Mouse (Mus musculus): ENCODE measurements around the gene 4930572O03Rik. TPM values are rescaled to one million over a fixed set of nuclear protein-coding genes. Genes with fewer than 3 reads are reported as not detected.
"Not testable (repeated sequence)": the region's sequence is repeated elsewhere in the genome, so short reads cannot be mapped to it uniquely, and the experiment has no call there.

4930572O03Rik gene
- polyA plus RNA-seq, 1 experiment from 2014 or later = not detected

GRCm38 (mm10) chr5:15652334-15652733, 4.5 kb downstream of the 4930572O03Rik start:
- not testable (repeated sequence) for H3K4me2 ChIP-seq (replicated peaks; ENCODE audit: low read depth, low read length); H3K27ac ChIP-seq (ENCODE audit: low read length); H3K4me3 ChIP-seq (ENCODE audit: low read depth, low read length); H3K4me1 ChIP-seq (ENCODE audit: insufficient read depth, low read depth, low read length); ATAC-seq; H3K36me3 ChIP-seq (ENCODE audit: insufficient read depth, low read length); H3K27me3 ChIP-seq (replicated peaks; ENCODE audit: insufficient read depth, low read length); H3K9ac ChIP-seq (replicated peaks; ENCODE audit: low read depth); H3K9me3 ChIP-seq (ENCODE audit: low read length)
- peak; percentile 4 for DNase-seq (ENCODE audit: low spot score)
- TF ChIP-seq CTCF (IDR thresholded peaks at IDR 0.05) = 0 out of 2 replicates have a peak, but pooled peaks have one; percentile 8
- WGBS = 70% methylated on average over 2 of the region's 2 CpGs

- 27% methylated on average over 6 of the region's 6 CpGs for WGBS
- H3K9ac ChIP-seq (replicated peaks; ENCODE audit: low read depth); ATAC-seq: not testable (repeated sequence)
Measured at GRCm38 (mm10) chr5:15645707-15646106, 11.2 kb downstream of the 4930572O03Rik start.

GRCm38 (mm10) chr5:15637637-15638036, 19.2 kb downstream of the 4930572O03Rik start:
- H3K4me3 ChIP-seq (ENCODE audit: low read depth, low read length); H3K4me2 ChIP-seq (replicated peaks; ENCODE audit: low read depth, low read length); H3K27me3 ChIP-seq (replicated peaks; ENCODE audit: insufficient read depth, low read length); H3K4me1 ChIP-seq (ENCODE audit: insufficient read depth, low read depth, low read length); H3K9me3 ChIP-seq (ENCODE audit: low read length); H3K27ac ChIP-seq (ENCODE audit: low read length); H3K9ac ChIP-seq (replicated peaks; ENCODE audit: low read depth); H3K36me3 ChIP-seq (ENCODE audit: insufficient read depth, low read length): not testable (repeated sequence)
- ATAC-seq = peak; percentile 33; the same call in 1 of the 2 replicates
- peak; percentile 12 for DNase-seq (ENCODE audit: low spot score)
- 60% methylated on average over 2 of the region's 2 CpGs for WGBS

More at GRCm38 (mm10) chr5:15645707-15646106, 11.2 kb downstream of the 4930572O03Rik start:
- not testable (repeated sequence) for H3K4me1 ChIP-seq (ENCODE audit: insufficient read depth, low read depth, low read length); H3K9me3 ChIP-seq (ENCODE audit: low read length); H3K27me3 ChIP-seq (replicated peaks; ENCODE audit: insufficient read depth, low read length); H3K4me3 ChIP-seq (ENCODE audit: low read depth, low read length); H3K27ac ChIP-seq (ENCODE audit: low read length); H3K36me3 ChIP-seq (ENCODE audit: insufficient read depth, low read length); H3K4me2 ChIP-seq (replicated peaks; ENCODE audit: low read depth, low read length)
- TF ChIP-seq CTCF (IDR thresholded peaks at IDR 0.05) = 0 out of 2 replicates have a peak, but pooled peaks have one; percentile 5
- DNase-seq (ENCODE audit: low spot score) = peak; percentile 11

- not testable (repeated sequence) for H3K4me2 ChIP-seq (replicated peaks; ENCODE audit: low read depth, low read length); H3K4me3 ChIP-seq (ENCODE audit: low read depth, low read length); H3K27me3 ChIP-seq (replicated peaks; ENCODE audit: insufficient read depth, low read length); H3K9me3 ChIP-seq (ENCODE audit: low read length); H3K27ac ChIP-seq (ENCODE audit: low read length); H3K9ac ChIP-seq (replicated peaks; ENCODE audit: low read depth); H3K36me3 ChIP-seq (ENCODE audit: insufficient read depth, low read length); ATAC-seq; H3K4me1 ChIP-seq (ENCODE audit: insufficient read depth, low read depth, low read length)
- DNase-seq (ENCODE audit: low spot score) = peak; percentile 7
- whole genome bisulfite sequencing = 27% methylated on average over 5 of the region's 5 CpGs
Measured at GRCm38 (mm10) chr5:15630068-15630467, 26.8 kb downstream of the 4930572O03Rik start.

GRCm38 (mm10) chr5:15628136-15628535, 28.7 kb downstream of the 4930572O03Rik start:
- H3K27ac ChIP-seq (ENCODE audit: low read length); H3K9ac ChIP-seq (replicated peaks; ENCODE audit: low read depth); H3K36me3 ChIP-seq (ENCODE audit: insufficient read depth, low read length); H3K27me3 ChIP-seq (replicated peaks; ENCODE audit: insufficient read depth, low read length); H3K4me2 ChIP-seq (replicated peaks; ENCODE audit: low read depth, low read length); H3K4me1 ChIP-seq (ENCODE audit: insufficient read depth, low read depth, low read length); ATAC-seq; DNase-seq (ENCODE audit: low spot score); H3K9me3 ChIP-seq (ENCODE audit: low read length); H3K4me3 ChIP-seq (ENCODE audit: low read depth, low read length): not testable (repeated sequence)
- 22% methylated on average over 1 of the region's 1 CpGs for WGBS
- TF ChIP-seq CTCF (IDR thresholded peaks at IDR 0.05) = peak; percentile 28

GRCm38 (mm10) chr5:15618764-15619163, 38.1 kb downstream of the 4930572O03Rik start, which contains the start of gene Speer4d:
Gene Speer4d (plus strand): TSS chr5:15619064.
- H3K4me1 ChIP-seq (ENCODE audit: insufficient read depth, low read depth, low read length); H3K27me3 ChIP-seq (replicated peaks; ENCODE audit: insufficient read depth, low read length); H3K9ac ChIP-seq (replicated peaks; ENCODE audit: low read depth); H3K9me3 ChIP-seq (ENCODE audit: low read length); H3K4me3 ChIP-seq (ENCODE audit: low read depth, low read length); ATAC-seq; H3K36me3 ChIP-seq (ENCODE audit: insufficient read depth, low read length); DNase-seq (ENCODE audit: low spot score); H3K4me2 ChIP-seq (replicated peaks; ENCODE audit: low read depth, low read length); H3K27ac ChIP-seq (ENCODE audit: low read length): not testable (repeated sequence)
- 48% methylated on average over 1 of the region's 1 CpGs for WGBS

- H3K27me3 ChIP-seq (replicated peaks; ENCODE audit: insufficient read depth, low read length); ATAC-seq; H3K9me3 ChIP-seq (ENCODE audit: low read length); H3K36me3 ChIP-seq (ENCODE audit: insufficient read depth, low read length); H3K4me3 ChIP-seq (ENCODE audit: low read depth, low read length); H3K4me2 ChIP-seq (replicated peaks; ENCODE audit: low read depth, low read length); H3K9ac ChIP-seq (replicated peaks; ENCODE audit: low read depth); H3K27ac ChIP-seq (ENCODE audit: low read length); DNase-seq (ENCODE audit: low spot score); H3K4me1 ChIP-seq (ENCODE audit: insufficient read depth, low read depth, low read length): not testable (repeated sequence)
- WGBS = 65% methylated on average over 3 of the region's 3 CpGs
Measured at GRCm38 (mm10) chr5:15616195-15616594, 40.7 kb downstream of the 4930572O03Rik start.
